Mouse (Mus musculus) embryonic facial prominence, embryonic 14.5 days (tissue): ENCODE measurements at regions not wholly inside any gene's neighbourhood (a gene's known extent, or its start where the extent isn't known, plus 50 kb on each side); places are given as distances from the start of the nearest gene placed in this dataset.

Experiments
- ATAC-seq: fragments of 200-750 bp; cut with Nextera tagmentation; 2 replicates; pipeline ENCODE4 v1.8.0; 2017; ENCODE audit warnings: low read depth, moderate number of reproducible peaks, moderate TSS enrichment
- DNase-seq: peaks from one replicate; pipeline ENCODE4 v3.0.0-alpha.2; 2015; ENCODE audit warnings: low spot score
- H3K27ac ChIP-seq: fragments of 300-500 bp; sonication (generic); replicated peaks from 2 replicates; pipeline ENCODE4 v1.5.1; 2014; ENCODE audit warnings: low read depth, mild to moderate bottlenecking, low read length, moderate library complexity
- H3K27me3 ChIP-seq: fragments of 300-500 bp; sonication (generic); replicated peaks from 2 replicates; pipeline ENCODE4 v1.6.1; 2014; ENCODE audit warnings: low read length; ENCODE audit not compliant: control insufficient read depth, insufficient read depth
- H3K36me3 ChIP-seq: fragments of 300-500 bp; sonication (generic); 2 replicates; pipeline ENCODE4 v1.6.1; 2014; ENCODE audit warnings: low read length, mixed read lengths; ENCODE audit not compliant: control insufficient read depth, insufficient read depth
- H3K4me1 ChIP-seq: fragments of 300-500 bp; sonication (generic); 2 replicates; pipeline ENCODE4 v1.6.1; 2014; ENCODE audit warnings: antibody characterized with exemption, low read length; ENCODE audit not compliant: control insufficient read depth, insufficient read depth
- H3K4me2 ChIP-seq: fragments of 300-500 bp; sonication (generic); 2 replicates; pipeline ENCODE4 v1.6.1; 2014; ENCODE audit warnings: low read depth, mild to moderate bottlenecking, low read length, moderate library complexity, mixed read lengths
- H3K4me3 ChIP-seq: fragments of 300-500 bp; sonication (generic); 2 replicates; pipeline ENCODE4 v1.5.1; 2014; ENCODE audit warnings: low read depth, mild to moderate bottlenecking, low read length
- H3K9ac ChIP-seq: fragments of 300-500 bp; sonication (generic); 2 replicates; pipeline ENCODE4 v1.6.1; 2014; ENCODE audit warnings: low read depth, mild to moderate bottlenecking, low read length, moderate library complexity, mixed read lengths
- H3K9me3 ChIP-seq: fragments of 300-500 bp; sonication (generic); 2 replicates; pipeline ENCODE4 v1.6.1; 2016; ENCODE audit warnings: low read length; ENCODE audit not compliant: control insufficient read depth
- WGBS: fragments of 180-500 bp; shearing (Covaris S2); extraction: QIAGEN DNeasy Blood & Tissue Kit; methylation state at CpG from one replicate; pipeline ENCODE4 v1.1.7; 2014; 5-methylcytosine and 5-hydroxymethylcytosine counted together

GRCm38 (mm10) chr13:75547791-75548190 is 158.8 kb upstream of the Ell2 start:
- Histone ChIP-seq H3K4me2 (no peak overlapping the region), H3K9ac (no peak overlapping the region), H3K27ac (no peak overlapping the region), H3K27me3 (no peaks in the 10 kb centered on the region), H3K4me3 (no peak overlapping the region), H3K36me3 (no peaks in the 10 kb centered on the region), H3K9me3 (no peaks in the 10 kb centered on the region), H3K4me1 (no peaks in the 10 kb centered on the region)
- ATAC-seq (no peak), DNase-seq (no peak)
- WGBS, result 36% methylated on average over 3 of the region's 3 CpGs

- Histone ChIP-seq H3K36me3 (no peaks in the 10 kb centered on the region), H3K4me2 (no peak overlapping the region)
These were observed 127.6 kb upstream of the Ell2 start for GRCm38 (mm10) chr13:75578971-75579370.

GRCm38 (mm10) chr13:75590836-75591235 is 115.7 kb upstream of the Ell2 start:
- Histone ChIP-seq H3K27ac (no peak overlapping the region), H3K9ac (no peak overlapping the region)

More at GRCm38 (mm10) chr13:75578971-75579370, 127.6 kb upstream of the Ell2 start:
- H3K9ac ChIP-seq, result no peak overlapping the region
- no peak overlapping the region for H3K27ac ChIP-seq
- no peaks in the 10 kb centered on the region for H3K27me3 ChIP-seq
- H3K4me1 ChIP-seq, result no peaks in the 10 kb centered on the region
- H3K4me3 ChIP-seq, result no peak overlapping the region
- ATAC-seq (no peak), DNase-seq (no peak)
- H3K9me3 ChIP-seq, result no peaks in the 10 kb centered on the region
- 58% methylated on average over 1 of the region's 1 CpGs for WGBS

GRCm38 (mm10) chr13:75596856-75597255 is 109.7 kb upstream of the Ell2 start:
- Histone ChIP-seq H3K4me1 (no peaks in the 10 kb centered on the region), H3K9me3 (no peaks in the 10 kb centered on the region), H3K4me3 (no peak overlapping the region), H3K36me3 (no peaks in the 10 kb centered on the region), H3K9ac (no peak overlapping the region), H3K27ac (no peak overlapping the region), H3K27me3 (no peaks in the 10 kb centered on the region), H3K4me2 (no peak overlapping the region)
- DNase-seq (no peak), ATAC-seq (no peak)
- 83% methylated on average over 2 of the region's 2 CpGs for WGBS

More at GRCm38 (mm10) chr13:75590836-75591235, 115.7 kb upstream of the Ell2 start:
- Histone ChIP-seq H3K4me3 (no peak overlapping the region), H3K27me3 (no peaks in the 10 kb centered on the region), H3K4me1 (no peaks in the 10 kb centered on the region), H3K9me3 (no peaks in the 10 kb centered on the region), H3K4me2 (no peak overlapping the region), H3K36me3 (no peaks in the 10 kb centered on the region)
- ATAC-seq, result no peak
- peak; percentile 29 for DNase-seq
- WGBS, result 43% methylated on average over 2 of the region's 2 CpGs

- Histone ChIP-seq H3K27me3 (no peaks in the 10 kb centered on the region), H3K9ac (no peak overlapping the region), H3K4me1 (no peaks in the 10 kb centered on the region), H3K9me3 (no peaks in the 10 kb centered on the region), H3K4me3 (no peak overlapping the region), H3K27ac (no peak overlapping the region), H3K36me3 (no peaks in the 10 kb centered on the region), H3K4me2 (no peak overlapping the region)
- ATAC-seq (no peak), DNase-seq (no peak)
These were observed 108.4 kb upstream of the Ell2 start for GRCm38 (mm10) chr13:75598186-75598585.

GRCm38 (mm10) chr13:75598675-75599074 is 107.9 kb upstream of the Ell2 start:
- Histone ChIP-seq H3K9ac (no peak overlapping the region), H3K27ac (no peak overlapping the region), H3K9me3 (no peaks in the 10 kb centered on the region), H3K4me1 (no peaks in the 10 kb centered on the region), H3K36me3 (no peaks in the 10 kb centered on the region), H3K4me3 (no peak overlapping the region), H3K4me2 (no peak overlapping the region), H3K27me3 (no peaks in the 10 kb centered on the region)
- ATAC-seq (no peak), DNase-seq (no peak)
- WGBS, result 88% methylated on average over 1 of the region's 1 CpGs

- Histone ChIP-seq H3K9me3 (no peaks in the 10 kb centered on the region), H3K27me3 (no peaks in the 10 kb centered on the region), H3K4me3 (no peak overlapping the region), H3K36me3 (no peaks in the 10 kb centered on the region), H3K4me2 (no peak overlapping the region), H3K27ac (no peak overlapping the region), H3K4me1 (no peaks in the 10 kb centered on the region), H3K9ac (no peak overlapping the region)
- WGBS, result 61% methylated on average over 3 of the region's 3 CpGs
- ATAC-seq (no peak), DNase-seq (no peak)
These were observed 83.3 kb upstream of the Ell2 start for GRCm38 (mm10) chr13:75623229-75623628.

- Histone ChIP-seq H3K4me2 (no peak overlapping the region), H3K4me3 (no peak overlapping the region), H3K27ac (no peak overlapping the region), H3K36me3 (no peaks in the 10 kb centered on the region), H3K9ac (no peak overlapping the region), H3K9me3 (no peaks in the 10 kb centered on the region), H3K4me1 (no peaks in the 10 kb centered on the region), H3K27me3 (no peaks in the 10 kb centered on the region)
- ATAC-seq (no peak), DNase-seq (no peak)
- 72% methylated on average over 1 of the region's 1 CpGs for WGBS
These were observed 79.2 kb upstream of the Ell2 start for GRCm38 (mm10) chr13:75627405-75627804.

- Histone ChIP-seq H3K9ac (no peak overlapping the region), H3K27me3 (no peaks in the 10 kb centered on the region), H3K4me3 (no peak overlapping the region), H3K9me3 (no peaks in the 10 kb centered on the region), H3K36me3 (no peaks in the 10 kb centered on the region), H3K4me2 (no peak overlapping the region), H3K4me1 (no peaks in the 10 kb centered on the region), H3K27ac (no peak overlapping the region)
- ATAC-seq (no peak), DNase-seq (no peak)
- 94% methylated on average over 1 of the region's 1 CpGs for WGBS
These were observed 75.5 kb upstream of the Ell2 start for GRCm38 (mm10) chr13:75631048-75631447.
